Mouse (Mus musculus) CH12.LX (cell line): ENCODE data around the gene Efnb2.

Source experiments
- CTCF ChIP-seq, 2 experiments: IDR thresholded peaks in 1 of 2; conservative IDR thresholded peaks in 1 of 2; 2 replicates each; pipeline ENCODE4 v1.5.1; 2011 to 2012; ENCODE audit warnings: low read depth in 2 of 2, low read length in 2 of 2, improper control_type of control experiment in 1 of 2, inconsistent platforms in 1 of 2, mild to moderate bottlenecking in 1 of 2, moderate library complexity in 1 of 2
- ZMIZ1 ChIP-seq: IDR thresholded peaks from 2 replicates; pipeline ENCODE4 v1.6.1; 2012; ENCODE audit warnings: low read depth, mild to moderate bottlenecking, inconsistent platforms, low read length, improper control_type of control experiment

- TF ChIP-seq ZMIZ1: no peak
- 0 out of 4 replicates have a peak, but pooled peaks of 1 of the 2 experiments have one; percentile 13 for TF ChIP-seq CTCF (conservative IDR thresholded peaks at IDR 0.05 in 1 of 2, IDR thresholded peaks at IDR 0.05 in 1 of 2; ENCODE audit: low read depth in 2 of 2, low read length in 2 of 2)
Observed at GRCm38 (mm10) chr8:8678236-8678635, 17.2 kb upstream of the Efnb2 start.
